Mouse (Mus musculus) midbrain, embryonic 13.5 days (tissue): ENCODE data around the gene Hhex. TPM values are rescaled to one million over a fixed set of nuclear protein-coding genes. Genes with fewer than 3 reads are reported as not detected.

Experiments used
- ATAC-seq: fragments of 200-750 bp; cut with Nextera tagmentation; 2 replicates; pipeline ENCODE4 v1.8.0; 2017; ENCODE audit warnings: mild to moderate bottlenecking, moderate TSS enrichment, moderate library complexity
- H3K27ac ChIP-seq: fragments of 300-500 bp; sonication (generic); 2 replicates; pipeline ENCODE4 v1.5.1; 2015; ENCODE audit warnings: inconsistent platforms, mild to moderate bottlenecking, moderate library complexity
- H3K27me3 ChIP-seq: fragments of 300-500 bp; sonication (generic); 2 replicates; pipeline ENCODE4 v1.6.1; 2015; ENCODE audit warnings: mild to moderate bottlenecking, inconsistent platforms
- H3K36me3 ChIP-seq: fragments of 300-500 bp; sonication (generic); 2 replicates; pipeline ENCODE4 v1.6.1; 2015; ENCODE audit warnings: mild to moderate bottlenecking, inconsistent platforms
- H3K4me1 ChIP-seq: fragments of 300-500 bp; sonication (generic); replicated peaks from 2 replicates; pipeline ENCODE4 v1.6.1; 2015; ENCODE audit warnings: inconsistent platforms
- H3K4me2 ChIP-seq: fragments of 300-500 bp; sonication (generic); replicated peaks from 2 replicates; pipeline ENCODE4 v1.6.1; 2015; ENCODE audit warnings: moderate library complexity, mild to moderate bottlenecking, inconsistent platforms
- H3K4me3 ChIP-seq: fragments of 300-500 bp; sonication (generic); replicated peaks from 2 replicates; pipeline ENCODE4 v1.5.1; 2015; ENCODE audit warnings: mild to moderate bottlenecking, inconsistent platforms
- H3K9ac ChIP-seq: fragments of 300-500 bp; sonication (generic); replicated peaks from 2 replicates; pipeline ENCODE4 v1.6.1; 2015; ENCODE audit warnings: mild to moderate bottlenecking, inconsistent platforms
- H3K9me3 ChIP-seq: fragments of 300-500 bp; sonication (generic); 2 replicates; pipeline ENCODE4 v1.6.1; 2016; ENCODE audit warnings: mild to moderate bottlenecking, inconsistent platforms
- WGBS: fragments of 180-500 bp; shearing (Covaris S2); methylation state at CpG from one replicate; pipeline ENCODE4 v1.1.7; 2015; 5-methylcytosine and 5-hydroxymethylcytosine counted together
- polyA plus RNA-seq: library from polyadenylated mRNA; unstranded; fragments of >200 nt; fragmentation: Nextera tagmentation; extraction: Ambion mirVana; gene quantifications from 2 replicates; pipeline ENCODE4 v1.2.1, GENCODE M21; 2015

Gene Hhex
- polyA plus RNA-seq, 1 experiment from 2014 or later: 4.9 TPM

DNA sequence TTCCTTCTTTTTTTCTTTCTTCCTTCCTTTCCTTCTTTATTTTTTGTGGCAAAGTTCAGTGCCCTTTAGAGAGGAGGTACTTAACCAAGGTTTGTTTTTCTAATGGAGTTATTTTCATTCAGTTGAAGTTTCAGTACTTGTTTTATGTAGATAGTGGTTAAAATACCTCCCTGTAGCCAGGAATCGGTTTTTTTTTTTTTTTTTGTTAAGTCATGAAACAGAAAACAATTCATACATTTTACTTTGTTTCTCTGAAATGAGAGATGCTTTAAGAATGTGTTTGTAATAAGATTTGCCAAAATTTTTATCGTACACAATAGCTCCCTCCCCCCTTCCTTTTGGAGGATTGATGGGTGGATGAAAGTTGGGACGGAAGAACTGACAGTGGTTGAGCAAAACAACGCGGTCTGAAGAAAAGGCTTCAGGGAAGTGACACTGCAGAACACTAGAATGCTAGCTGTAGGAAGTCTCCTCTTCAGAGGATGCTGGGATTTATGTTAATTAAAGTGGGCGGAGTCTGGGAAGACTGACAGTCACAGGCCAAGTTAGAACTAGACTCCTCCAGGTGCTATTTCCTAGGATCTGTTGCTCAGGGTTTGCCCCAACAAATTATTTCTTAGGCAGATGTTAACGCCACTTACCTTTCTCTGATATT is 54.1 kb downstream of the Hhex start:
- Histone ChIP-seq H3K4me1 (no peaks in the 10 kb centered on the region), H3K36me3 (no peaks in the 10 kb centered on the region), H3K9ac (no peak overlapping the region), H3K4me3 (no peak overlapping the region), H3K9me3 (no peaks in the 10 kb centered on the region), H3K27ac (no peak overlapping the region), H3K27me3 (no peaks in the 10 kb centered on the region), H3K4me2 (no peak overlapping the region)
- no peak for ATAC-seq
- 68% methylated on average over 7 of the region's 7 CpGs for WGBS

Other genes starting within 250 kb of the Hhex start
- 119 and 126 TPM in 2 replicates for gene March5, start 227.3 kb upstream of the Hhex start, polyA plus RNA-seq
- 7.7 and 11.0 TPM in 2 replicates for gene Cpeb3, start 226.2 kb upstream of the Hhex start, polyA plus RNA-seq
- 34.2 and 34.4 TPM in 2 replicates for gene Ide, start 97.0 kb upstream of the Hhex start, polyA plus RNA-seq
- gene Kif11, start 58.4 kb upstream of the Hhex start, polyA plus RNA-seq: 27.1 and 29.0 TPM in 2 replicates
- 12.6 and 13.0 TPM in 2 replicates for gene Exoc6, start 115.6 kb downstream of the Hhex start, polyA plus RNA-seq